Mouse (Mus musculus) Patski (cell line): ENCODE results near the gene Pak1. TPM values are rescaled to one million over a fixed set of nuclear protein-coding genes. Genes with fewer than 3 reads are reported as not detected.
"Not testable (repeated sequence)": the region's sequence is repeated elsewhere in the genome, so short reads cannot be mapped to it uniquely, and the experiment has no call there.

Experiments
- ATAC-seq: fragments of 100-300 bp; one replicate; pipeline ENCODE4 v1.8.0; 2021
- CTCF ChIA-PET: fragments of 350-600 bp; sonication (Branson Sonifier 250); formaldehyde crosslinking; loops from one replicate; lab custom pipeline; 2022; ENCODE audit warnings: inconsistent platforms; lab: Charles Lee
- POLR2A ChIA-PET: fragments of 350-600 bp; sonication (Branson Sonifier 250); formaldehyde crosslinking; loops from one replicate; lab custom pipeline; 2022; ENCODE audit warnings: antibody characterized with exemption, inconsistent platforms; lab: Charles Lee
- DNase-seq: peaks from one replicate; pipeline ENCODE4 v3.0.0-alpha.2; 2011; ENCODE audit warnings: low read depth, low spot score
- H3K27me3 ChIP-seq: fragments of 371-371 bp; one replicate; pipeline ENCODE4 v1.5.1; 2021
- CTCF ChIP-seq: fragments of 100-300 bp; IDR thresholded peaks from one replicate; pipeline ENCODE4 v1.5.1; 2021
- in situ Hi-C: fragments of 300-500 bp; cut with MboI; formaldehyde crosslinking; loops from 3 replicates; pipeline ENCODE4 v1.11.1; 2018; ENCODE audit warnings: low pct_unique_long_range_greater_than_20kb, mixed read lengths
- polyA plus RNA-seq: library from polyadenylated mRNA; unstranded; gene quantifications from one replicate; pipeline ENCODE4 v1.2.3, GENCODE M21; 2021

Pak1 gene
- polyA plus RNA-seq, 1 experiment from 2014 or later, result 14.1 TPM

GRCm38 (mm10) chr7:97845546-97845945 is 57.2 kb downstream of the Pak1 start:
- CTCF ChIA-PET, result interaction anchor here (1.2 kb wide), 1 partner anchor 100 kb away, joined by 3 read pairs; no protein-coding TSS in a partner anchor
- peak; percentile 15 for DNase-seq
- no peak for TF ChIP-seq CTCF
- POLR2A ChIA-PET, result no interaction called here
- ATAC-seq, result peak; percentile 44
- no peaks in the 10 kb centered on the region for H3K27me3 ChIP-seq
- in situ Hi-C loops, result loop anchor here (5.0 to 10.0 kb wide), 3 partner anchors 93 to 1277 kb away; no protein-coding TSS in a partner anchor

- no peaks in the 10 kb centered on the region for H3K27me3 ChIP-seq
- TF ChIP-seq CTCF, result no peak
- ATAC-seq (no peak), DNase-seq (no peak)
- CTCF ChIA-PET, result interaction anchor here (1.2 to 1.6 kb wide), 2 partner anchors 55 to 101 kb away, joined by 3 to 4 read pairs; no protein-coding TSS in a partner anchor
- in situ Hi-C loops, result loop anchor here (5.0 to 10.0 kb wide), 3 partner anchors 94 to 1276 kb away; no protein-coding TSS in a partner anchor
- POLR2A ChIA-PET, result no interaction called here
Measured at GRCm38 (mm10) chr7:97846539-97846938, 58.2 kb downstream of the Pak1 start.

- in situ Hi-C loops, result loop anchor here (5.0 to 10.0 kb wide), 3 partner anchors 97 to 1273 kb away; no protein-coding TSS in a partner anchor
- CTCF ChIA-PET, ATAC-seq, H3K27me3 ChIP-seq, DNase-seq, POLR2A ChIA-PET: not testable (repeated sequence)
Measured at GRCm38 (mm10) chr7:97849557-97849956, 61.2 kb downstream of the Pak1 start.

GRCm38 (mm10) chr7:97850331-97850730 is 62.0 kb downstream of the Pak1 start:
- ATAC-seq, result no peak
- DNase-seq, result no peak
- H3K27me3 ChIP-seq, result no peaks in the 10 kb centered on the region
- CTCF ChIA-PET, result interaction anchor here (1.2 kb wide), 1 partner anchor 8 kb away, joined by 3 read pairs; no protein-coding TSS in a partner anchor
- in situ Hi-C loops, result no loop called here
- TF ChIP-seq CTCF, result no peak
- POLR2A ChIA-PET, result no interaction called here

- ATAC-seq (no peak), DNase-seq (no peak)
- ChIA-PET CTCF (no interaction called here), POLR2A (no interaction called here)
- in situ Hi-C loops, result no loop called here
- H3K27me3 ChIP-seq, result no peaks in the 10 kb centered on the region
- no peak for TF ChIP-seq CTCF
Measured at GRCm38 (mm10) chr7:97863512-97863911, 75.2 kb downstream of the Pak1 start.

- in situ Hi-C loops, result no loop called here
- POLR2A ChIA-PET, result no interaction called here
- ATAC-seq, result no peak
- H3K27me3 ChIP-seq, result no peaks in the 10 kb centered on the region
- no peak for TF ChIP-seq CTCF
- DNase-seq, result no peak
- CTCF ChIA-PET, result no interaction called here
Measured at GRCm38 (mm10) chr7:97864531-97864930, 76.2 kb downstream of the Pak1 start.

GRCm38 (mm10) chr7:97867866-97868265 is 79.5 kb downstream of the Pak1 start:
- ChIA-PET CTCF (no interaction called here), POLR2A (interaction anchor here (0.6 kb wide), 1 partner anchor 47 kb away, joined by 3 read pairs; no protein-coding TSS in a partner anchor)
- in situ Hi-C loops, result no loop called here

GRCm38 (mm10) chr7:97868766-97869165 is 80.4 kb downstream of the Pak1 start:
- ATAC-seq (no peak), DNase-seq (no peak)
- no peaks in the 10 kb centered on the region for H3K27me3 ChIP-seq
- in situ Hi-C loops, result no loop called here
- ChIA-PET POLR2A (no interaction called here), CTCF (interaction anchor here (0.7 kb wide), 1 partner anchor 44 kb away, joined by 3 read pairs; no protein-coding TSS in a partner anchor)
- no peak for TF ChIP-seq CTCF

More at GRCm38 (mm10) chr7:97867866-97868265, 79.5 kb downstream of the Pak1 start:
- TF ChIP-seq CTCF, result no peak
- ATAC-seq (no peak), DNase-seq (no peak)
- no peaks in the 10 kb centered on the region for H3K27me3 ChIP-seq

GRCm38 (mm10) chr7:97872396-97872795 is 84.1 kb downstream of the Pak1 start:
- no peak for TF ChIP-seq CTCF
- ATAC-seq (no peak), DNase-seq (no peak)
- in situ Hi-C loops, result no loop called here
- CTCF ChIA-PET, result no interaction called here
- no peaks in the 10 kb centered on the region for H3K27me3 ChIP-seq
- POLR2A ChIA-PET, result no interaction called here

- POLR2A ChIA-PET, result no interaction called here
- in situ Hi-C loops, result no loop called here
Measured at GRCm38 (mm10) chr7:97873317-97873716, 85.0 kb downstream of the Pak1 start.

GRCm38 (mm10) chr7:97877846-97878538 is 89.7 kb downstream of the Pak1 start:
- in situ Hi-C loops, result no loop called here
- CTCF ChIA-PET, result no interaction called here
- DNase-seq (no peak), ATAC-seq (no peak)
- POLR2A ChIA-PET, result no interaction called here
- H3K27me3 ChIP-seq, result no peaks in the 10 kb centered on the region
- TF ChIP-seq CTCF, result no peak

More at GRCm38 (mm10) chr7:97873317-97873716, 85.0 kb downstream of the Pak1 start:
- no peak for TF ChIP-seq CTCF
- no peaks in the 10 kb centered on the region for H3K27me3 ChIP-seq
- no peak for ATAC-seq
- no peak for DNase-seq
- CTCF ChIA-PET, result no interaction called here
